Mouse (Mus musculus): Measurements from ENCODE around the gene Hunk. TPM values are rescaled to one million over a fixed set of nuclear protein-coding genes. Genes with fewer than 3 reads are reported as not detected.

Gene Hunk
- polyA plus RNA-seq, 1 experiment from 2014 or later: 19.0 TPM

DNA sequence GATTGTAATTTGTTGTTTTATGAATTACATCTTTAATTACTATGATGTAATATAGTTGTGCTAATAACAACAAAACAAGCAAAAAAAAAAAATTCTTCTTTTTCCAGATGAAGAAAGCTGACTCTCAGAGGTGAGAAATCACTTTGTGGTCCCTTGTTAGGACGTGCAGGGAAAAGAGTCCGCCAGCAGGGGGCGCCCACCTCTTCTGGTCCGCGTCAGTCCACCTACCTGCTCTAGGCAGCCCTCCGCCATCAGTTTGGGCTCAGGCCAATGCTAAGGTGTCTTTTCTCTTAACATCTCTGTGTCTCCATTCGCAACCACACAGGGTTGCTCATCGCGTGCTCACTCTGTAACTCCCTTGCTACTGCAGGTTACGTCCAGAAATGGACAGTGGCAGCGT lies 5.9 kb upstream of the Hunk start:
- 15% methylated on average over 11 of the region's 11 CpGs for WGBS
- peaks cover 13% of the 10 kb centered on the region for H3K27me3 ChIP-seq
- ATAC-seq (ENCODE audit: insufficient number of reproducible peaks, insufficient read depth, low FRiP score, low TSS enrichment, low read depth): no peak

DNA sequence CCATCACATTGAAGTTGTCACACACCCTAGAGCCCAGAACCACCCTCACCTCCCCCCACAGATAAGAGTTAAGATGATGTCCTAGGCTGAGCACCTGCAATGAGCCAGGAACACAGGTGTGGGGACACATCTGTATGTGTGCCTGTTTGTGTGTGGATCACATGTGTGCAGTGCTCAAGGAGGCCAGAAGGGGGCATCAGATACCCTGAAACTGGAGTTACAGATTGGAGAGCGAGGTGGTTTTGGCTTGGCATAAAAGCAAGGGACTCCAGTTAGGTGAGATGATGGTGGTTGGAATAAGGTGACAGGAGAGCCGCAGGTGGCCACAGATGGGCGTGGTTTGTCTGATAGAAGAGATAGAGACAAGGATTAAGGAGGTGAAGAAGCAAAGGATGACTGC lies 4.2 kb upstream of the Hunk start:
- H3K27ac ChIP-seq: no peak overlapping the region
- H3K27me3 ChIP-seq: peaks cover 7% of the 10 kb centered on the region; the same call in 1 of the 2 replicates
- peaks cover 18% of the 10 kb centered on the region for H3K4me1 ChIP-seq
- no peak overlapping the region for H3K9ac ChIP-seq
- WGBS: 93% methylated on average over 3 of the region's 3 CpGs
- H3K4me2 ChIP-seq: no peak overlapping the region
- ATAC-seq (ENCODE audit: insufficient number of reproducible peaks, insufficient read depth, low FRiP score, low TSS enrichment, low read depth): no peak
- H3K9me3 ChIP-seq: no peaks in the 10 kb centered on the region
- H3K36me3 ChIP-seq: no peaks in the 10 kb centered on the region
- H3K4me3 ChIP-seq: no peak overlapping the region

More for the DNA sequence above, 5.9 kb upstream of the Hunk start:
- Histone ChIP-seq H3K4me1 (peaks cover 14% of the 10 kb centered on the region), H3K9me3 (no peaks in the 10 kb centered on the region), H3K4me2 (no peak overlapping the region), H3K27ac (no peak overlapping the region), H3K4me3 (no peak overlapping the region), H3K9ac (no peak overlapping the region), H3K36me3 (no peaks in the 10 kb centered on the region)

DNA sequence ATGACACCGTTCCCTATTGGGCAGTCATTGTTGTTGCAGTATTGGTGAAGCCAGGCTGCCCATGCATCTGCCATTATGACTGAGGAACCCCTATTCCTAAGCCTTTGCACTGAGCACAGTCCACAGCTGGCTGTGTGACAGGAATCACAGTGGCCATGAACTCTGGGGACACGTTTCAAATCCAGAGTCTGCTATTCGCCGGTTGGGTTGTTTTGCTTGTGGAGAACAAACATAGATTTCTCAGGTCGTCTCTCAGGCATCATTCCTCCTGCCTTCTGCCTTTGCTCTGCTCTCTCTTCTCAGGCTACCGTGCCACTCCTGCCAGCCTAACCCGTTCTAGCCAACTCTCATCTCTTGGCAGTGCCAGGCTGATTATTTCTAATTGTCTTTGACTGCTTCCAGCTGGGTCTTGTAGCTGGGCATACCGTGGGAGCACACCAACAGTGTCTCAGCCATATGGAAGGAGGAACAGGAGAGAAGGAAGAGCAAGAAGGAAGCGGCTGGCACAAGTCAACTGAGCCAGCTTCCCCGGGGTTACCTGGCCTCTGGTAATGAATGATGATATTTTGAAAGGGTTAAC lies 3.0 kb upstream of the Hunk start:
- peaks cover 5% of the 10 kb centered on the region; the same call in 1 of the 2 replicates for H3K27me3 ChIP-seq
- H3K9me3 ChIP-seq: no peaks in the 10 kb centered on the region
- no peak overlapping the region for H3K4me3 ChIP-seq
- WGBS: 75% methylated on average over 10 of the region's 10 CpGs
- H3K36me3 ChIP-seq: no peaks in the 10 kb centered on the region
- ATAC-seq (ENCODE audit: insufficient number of reproducible peaks, insufficient read depth, low FRiP score, low TSS enrichment, low read depth): no peak
- peaks cover 20% of the 10 kb centered on the region for H3K4me1 ChIP-seq
- H3K4me2 ChIP-seq: no peak overlapping the region
- H3K27ac ChIP-seq: no peak overlapping the region
- H3K9ac ChIP-seq: no peak overlapping the region

DNA sequence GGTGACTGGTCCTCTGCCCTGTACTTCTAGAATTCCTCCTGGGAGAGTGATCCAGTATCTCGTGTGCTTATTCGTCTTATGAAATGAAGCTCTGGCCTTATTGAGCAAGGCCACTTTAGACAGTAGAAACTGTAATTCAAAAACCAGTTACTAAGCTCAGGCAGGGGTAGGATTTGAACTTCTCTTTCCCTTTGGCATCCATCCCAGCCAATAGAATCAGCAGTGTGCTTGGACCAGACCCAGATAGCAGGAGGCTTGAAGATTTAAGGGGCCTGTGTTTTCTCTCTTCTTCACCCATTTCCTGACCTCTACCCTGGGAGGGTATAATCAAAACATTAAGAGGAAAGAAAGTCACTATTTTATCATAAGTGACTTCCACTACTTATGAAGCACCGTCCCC lies 1.8 kb upstream of the Hunk start:
- Histone ChIP-seq H3K9ac (no peak overlapping the region), H3K4me1 (peaks cover 32% of the 10 kb centered on the region), H3K9me3 (no peaks in the 10 kb centered on the region), H3K4me2 (no peak overlapping the region), H3K27me3 (no peaks in the 10 kb centered on the region), H3K36me3 (no peaks in the 10 kb centered on the region), H3K4me3 (no peak overlapping the region), H3K27ac (no peak overlapping the region)
- ATAC-seq (ENCODE audit: insufficient number of reproducible peaks, insufficient read depth, low FRiP score, low TSS enrichment, low read depth): no peak
- 59% methylated on average over 3 of the region's 3 CpGs for WGBS

DNA sequence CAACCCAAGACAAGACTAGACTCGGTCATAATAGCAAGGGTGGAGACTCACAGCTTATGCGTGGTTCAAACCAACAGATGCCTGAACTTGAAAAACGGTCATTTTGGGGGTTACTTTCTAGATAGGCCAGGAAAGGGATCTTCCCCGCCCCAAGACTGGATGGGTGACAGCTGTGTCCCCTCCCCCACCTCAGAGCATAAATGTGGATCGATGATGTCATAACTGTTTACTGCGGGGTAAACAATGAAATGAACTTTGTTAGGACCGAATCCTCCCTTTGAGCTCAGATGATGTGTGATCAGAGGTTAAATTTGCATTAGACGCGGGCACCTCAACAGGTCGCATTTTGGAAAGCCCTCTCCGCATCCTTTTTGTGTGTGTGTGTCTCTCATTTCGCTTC lies 967 bp upstream of the Hunk start:
- WGBS: 4% methylated on average over 12 of the region's 12 CpGs

DNA sequence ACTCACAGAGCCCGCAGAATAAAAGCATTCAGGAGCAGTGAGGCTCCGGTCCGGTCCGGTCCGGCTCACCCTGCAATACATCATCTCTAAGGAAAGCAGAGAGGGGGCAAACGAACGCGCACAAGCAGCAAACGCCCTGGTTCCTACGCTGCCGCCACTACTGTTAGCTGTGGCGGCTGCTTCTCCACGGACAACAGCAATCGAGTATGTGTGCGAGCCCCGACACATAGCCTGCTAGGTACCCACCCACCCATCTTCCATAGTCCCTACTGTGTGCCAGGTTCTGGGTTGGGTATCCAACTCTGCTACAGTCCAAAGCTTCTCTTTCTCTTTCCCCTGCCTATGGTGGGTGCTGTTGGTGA lies 506 bp upstream of the Hunk start:
- Histone ChIP-seq H3K36me3 (peaks cover 7% of the 10 kb centered on the region), H3K4me1 (peaks cover 39% of the 10 kb centered on the region), H3K9me3 (no peaks in the 10 kb centered on the region), H3K9ac (peak overlapping the region; percentile 95), H3K4me2 (peak overlapping the region; percentile 92), H3K4me3 (peak overlapping the region; percentile 92), H3K27me3 (no peaks in the 10 kb centered on the region), H3K27ac (peak overlapping the region; percentile 99)
- under 1% methylated on average over 16 of the region's 16 CpGs for WGBS
- peak; percentile 8 for ATAC-seq (ENCODE audit: insufficient number of reproducible peaks, insufficient read depth, low FRiP score, low TSS enrichment, low read depth)

More for the DNA sequence above, 967 bp upstream of the Hunk start:
- H3K9ac ChIP-seq: peak overlapping the region; percentile 95
- H3K4me1 ChIP-seq: peaks cover 39% of the 10 kb centered on the region
- H3K27ac ChIP-seq: peak overlapping the region; percentile 99
- ATAC-seq (ENCODE audit: insufficient number of reproducible peaks, insufficient read depth, low FRiP score, low TSS enrichment, low read depth): no peak
- no peaks in the 10 kb centered on the region for H3K27me3 ChIP-seq
- peaks cover 3% of the 10 kb centered on the region; the same call in 1 of the 2 replicates for H3K36me3 ChIP-seq
- H3K4me3 ChIP-seq: peak overlapping the region; percentile 92
- no peaks in the 10 kb centered on the region for H3K9me3 ChIP-seq
- H3K4me2 ChIP-seq: peak overlapping the region; percentile 92

DNA sequence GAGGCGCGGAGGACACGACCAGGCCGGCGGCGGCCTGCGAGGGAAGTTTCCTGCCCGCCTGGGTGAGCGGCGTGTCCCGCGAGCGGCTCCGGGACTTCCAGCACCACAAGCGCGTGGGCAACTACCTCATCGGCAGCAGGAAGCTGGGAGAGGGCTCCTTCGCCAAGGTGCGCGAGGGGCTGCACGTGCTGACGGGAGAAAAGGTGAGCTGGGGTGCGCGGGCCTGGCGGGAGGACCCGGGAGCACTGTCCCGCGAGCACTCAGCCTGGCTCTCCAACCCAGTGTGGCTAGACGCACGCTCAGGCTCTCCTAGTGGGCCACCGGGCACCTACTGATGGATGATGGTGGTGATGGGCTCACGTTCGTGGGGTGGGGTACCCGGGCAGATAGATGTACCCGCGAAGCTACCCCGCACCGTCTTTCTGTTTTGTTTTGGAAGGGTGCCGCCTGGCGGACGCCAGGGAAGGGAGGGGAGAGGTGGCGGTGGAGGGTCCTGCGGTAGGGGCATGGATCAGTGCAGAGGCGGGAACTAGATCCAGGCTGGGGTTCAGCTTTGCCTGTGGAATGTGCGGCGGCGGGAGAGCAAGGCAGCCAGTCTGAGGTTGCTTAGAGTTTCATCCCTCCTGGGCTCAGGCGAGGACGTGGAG lies 824 bp downstream of the Hunk start:
- Histone ChIP-seq H3K4me3 (peak overlapping the region; percentile 92), H3K4me1 (peaks cover 43% of the 10 kb centered on the region), H3K27ac (peak overlapping the region; percentile 99), H3K9ac (peak overlapping the region; percentile 95), H3K4me2 (peak overlapping the region; percentile 92), H3K36me3 (peaks cover 21% of the 10 kb centered on the region), H3K9me3 (no peaks in the 10 kb centered on the region), H3K27me3 (no peaks in the 10 kb centered on the region)
- ATAC-seq (ENCODE audit: insufficient number of reproducible peaks, insufficient read depth, low FRiP score, low TSS enrichment, low read depth): peak; percentile 72
- WGBS: under 1% methylated on average over 49 of the region's 49 CpGs

DNA sequence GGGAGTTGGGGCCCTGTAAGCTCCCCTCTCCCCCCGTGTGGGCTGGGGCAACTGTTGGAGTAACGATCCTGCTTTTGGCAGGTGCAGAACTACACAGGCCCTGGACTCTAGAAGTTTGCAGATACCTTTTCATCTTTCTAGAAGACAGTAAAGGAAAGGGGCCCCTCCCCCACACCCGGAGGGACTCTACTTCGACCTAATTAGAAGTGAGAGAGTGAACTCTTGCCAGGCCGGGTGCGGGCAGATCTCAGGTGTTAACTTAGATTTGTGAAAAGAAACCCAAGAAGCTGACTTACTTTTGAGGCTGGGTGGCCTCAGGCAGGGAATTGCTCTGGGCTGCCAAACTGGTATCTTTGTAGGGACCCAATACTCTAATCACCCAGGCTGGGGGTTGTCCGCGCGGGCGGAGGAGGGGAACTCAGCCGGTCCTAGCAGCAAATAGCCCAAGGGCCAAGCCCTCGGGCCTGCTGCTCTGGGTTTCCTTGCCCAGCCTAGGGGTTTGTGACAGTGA lies 1.4 kb downstream of the Hunk start:
- under 1% methylated on average over 12 of the region's 12 CpGs for WGBS
- peaks cover 43% of the 10 kb centered on the region for H3K4me1 ChIP-seq
- H3K27me3 ChIP-seq: no peaks in the 10 kb centered on the region
- peak overlapping the region; percentile 92 for H3K4me3 ChIP-seq
- no peak for ATAC-seq (ENCODE audit: insufficient number of reproducible peaks, insufficient read depth, low FRiP score, low TSS enrichment, low read depth)
- peak overlapping the region; percentile 99 for H3K27ac ChIP-seq
- peak overlapping the region; percentile 95 for H3K9ac ChIP-seq
- H3K4me2 ChIP-seq: peak overlapping the region; percentile 92
- peaks cover 27% of the 10 kb centered on the region for H3K36me3 ChIP-seq
- H3K9me3 ChIP-seq: no peaks in the 10 kb centered on the region

DNA sequence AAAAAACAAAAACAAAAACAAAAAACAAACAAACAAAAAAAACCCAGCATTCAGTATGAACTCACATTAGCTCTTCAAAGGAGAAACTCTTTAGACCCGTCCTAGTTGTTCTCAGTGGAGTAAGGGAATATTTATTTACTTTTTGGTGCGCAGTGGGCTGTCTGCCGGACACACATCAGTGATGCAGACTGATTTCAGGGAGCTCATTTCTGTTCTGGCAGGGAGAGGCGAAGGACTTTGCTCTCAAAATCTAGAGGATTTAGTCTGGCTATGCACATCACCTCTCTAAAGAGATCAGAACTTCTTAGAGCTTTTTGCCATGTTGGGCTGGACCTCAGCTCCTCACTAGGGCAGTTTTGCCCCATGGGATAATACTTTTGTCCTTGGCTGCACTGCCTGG lies 2.1 kb downstream of the Hunk start:
- H3K27me3 ChIP-seq: no peaks in the 10 kb centered on the region
- peak overlapping the region; percentile 66 for H3K9ac ChIP-seq
- H3K4me3 ChIP-seq: peak overlapping the region; percentile 92
- 40% methylated on average over 4 of the region's 4 CpGs for WGBS
- H3K36me3 ChIP-seq: peaks cover 34% of the 10 kb centered on the region
- H3K4me2 ChIP-seq: peak overlapping the region; percentile 92
- H3K4me1 ChIP-seq: peaks cover 43% of the 10 kb centered on the region
- 0 out of 2 replicates have a peak overlapping the region, but pooled peaks have one; percentile 29 for H3K27ac ChIP-seq
- H3K9me3 ChIP-seq: no peaks in the 10 kb centered on the region
- no peak for ATAC-seq (ENCODE audit: insufficient number of reproducible peaks, insufficient read depth, low FRiP score, low TSS enrichment, low read depth)

DNA sequence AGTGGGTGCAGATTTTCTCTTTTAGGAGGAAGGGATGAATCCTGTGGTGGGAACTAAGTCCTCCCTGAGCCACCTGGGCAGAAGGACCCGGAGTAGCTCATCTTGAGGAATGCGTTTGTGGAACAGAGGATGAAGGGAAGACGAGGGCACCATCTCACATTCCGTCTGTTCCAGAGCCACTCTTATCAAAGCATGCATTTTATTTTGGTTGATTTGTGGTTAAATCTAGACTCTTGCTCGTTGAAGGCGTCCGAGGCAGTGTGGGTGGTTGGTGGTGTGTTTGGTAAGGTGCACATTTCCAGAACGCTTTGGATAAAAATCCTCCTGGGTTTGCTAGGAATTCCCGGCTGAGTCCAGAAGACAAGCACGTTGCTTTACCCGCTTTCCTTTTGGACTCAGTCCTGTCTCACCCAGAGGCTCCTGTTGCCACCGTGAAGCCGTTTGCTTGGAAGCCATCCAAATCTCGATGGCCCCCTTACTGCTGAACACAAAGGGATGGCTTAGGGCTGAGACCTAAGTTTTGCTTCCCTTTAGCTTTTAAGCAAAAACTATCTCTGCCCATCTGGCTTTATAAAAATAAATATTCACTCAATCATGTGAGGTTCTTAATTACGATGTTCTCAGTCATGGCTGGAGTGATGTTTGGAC lies 3.4 kb downstream of the Hunk start:
- H3K4me3 ChIP-seq: peak overlapping the region; percentile 92
- 38% methylated on average over 15 of the region's 15 CpGs for WGBS
- H3K4me2 ChIP-seq: peak overlapping the region; percentile 92
- ATAC-seq (ENCODE audit: insufficient number of reproducible peaks, insufficient read depth, low FRiP score, low TSS enrichment, low read depth): no peak
- peak overlapping the region; percentile 66 for H3K9ac ChIP-seq
- H3K4me1 ChIP-seq: peaks cover 44% of the 10 kb centered on the region
- no peaks in the 10 kb centered on the region for H3K9me3 ChIP-seq
- H3K27me3 ChIP-seq: no peaks in the 10 kb centered on the region
- H3K36me3 ChIP-seq: peaks cover 38% of the 10 kb centered on the region
- peak overlapping the region; percentile 29; the same call in 1 of the 2 replicates for H3K27ac ChIP-seq

DNA sequence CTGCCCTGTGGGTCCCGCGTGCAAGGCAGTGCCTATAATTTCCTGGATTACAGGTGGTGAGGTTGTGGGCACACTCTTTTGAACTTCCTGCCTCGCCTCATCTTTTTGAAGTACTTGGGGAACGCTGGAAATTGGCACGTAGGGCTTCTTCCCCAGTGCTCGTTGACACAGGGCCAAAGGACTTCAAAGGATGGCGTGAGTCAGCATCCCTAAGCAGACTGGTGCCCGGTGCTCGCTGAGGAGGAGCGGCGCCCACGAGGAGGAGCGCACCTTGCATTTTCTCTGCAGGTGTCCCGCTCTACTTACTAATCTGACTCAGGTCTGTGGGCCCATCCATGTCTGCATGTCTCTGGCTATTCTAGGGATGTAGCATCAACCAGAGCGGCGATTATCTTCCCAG lies 4.9 kb downstream of the Hunk start:
- Histone ChIP-seq H3K27ac (no peak overlapping the region), H3K9ac (no peak overlapping the region), H3K4me1 (peaks cover 46% of the 10 kb centered on the region), H3K36me3 (peaks cover 43% of the 10 kb centered on the region), H3K27me3 (no peaks in the 10 kb centered on the region), H3K9me3 (no peaks in the 10 kb centered on the region), H3K4me2 (no peak overlapping the region), H3K4me3 (no peak overlapping the region)
- 88% methylated on average over 16 of the region's 16 CpGs for WGBS
- no peak for ATAC-seq (ENCODE audit: insufficient number of reproducible peaks, insufficient read depth, low FRiP score, low TSS enrichment, low read depth)
